Comparison of ENCODE assay signal across 10 mouse cellular contexts in the genomic region with DNA sequence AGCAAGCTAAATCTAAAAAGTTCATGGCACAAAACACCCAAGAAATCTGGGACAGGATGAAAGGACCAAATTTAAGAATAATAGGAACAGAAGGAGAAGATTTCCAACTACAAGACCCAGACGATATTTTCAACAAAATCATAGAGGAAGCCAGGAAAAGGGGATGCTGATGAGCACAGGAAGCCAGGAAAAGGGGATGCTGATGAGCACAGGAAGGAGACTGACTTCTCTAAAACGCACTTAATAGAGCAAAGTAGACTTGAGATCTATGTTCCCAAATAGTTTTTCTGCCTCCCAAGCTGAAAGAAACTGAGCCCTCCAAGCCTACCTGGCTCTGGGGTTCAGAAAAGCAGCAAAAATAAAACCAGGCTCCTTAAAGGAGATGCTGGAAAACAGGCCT. TPM values are rescaled to one million over a fixed set of nuclear protein-coding genes. Genes with fewer than 3 reads are reported as not detected.
A peak's percentile ranks its signal among the peaks of the same experiment; 100 is the strongest.
DNase-seq lines count a peak whose midpoint lies in the region; ATAC-seq lines count a peak whose summit lies in the region.
"Had no signal": no experiment of that assay in that cellular context is flagged by ENCODE, and none has a peak within 500 bp of the region (broad histone marks: within the 10 kb centered on the region; RNA-seq: fewer than 3 reads in every experiment).

No protein-coding gene starts in this region.

- H3K27me3 ChIP-seq in heart, embryonic 15.5 days, result no peaks in the 10 kb centered on the region
- H3K27me3 ChIP-seq in neural tube, embryonic 12.5 days (replicated peaks), result no peaks in the 10 kb centered on the region
- no peaks in the 10 kb centered on the region for H3K27me3 ChIP-seq in liver, embryonic 13.5 days

- H3K9me3 ChIP-seq in heart, embryonic 15.5 days (replicated peaks), result no peaks in the 10 kb centered on the region
- H3K9me3 ChIP-seq in neural tube, embryonic 12.5 days, result no peaks in the 10 kb centered on the region
- H3K9me3 ChIP-seq in liver, embryonic 13.5 days (replicated peaks), result no peaks in the 10 kb centered on the region

- no peak for ATAC-seq in heart, embryonic 15.5 days (replicated peaks; ENCODE audit: insufficient number of reproducible peaks, insufficient read depth, low FRiP score, low read depth)
- no peak for ATAC-seq in neural tube, embryonic 12.5 days (ENCODE audit: low FRiP score, low read depth)
- no peak for ATAC-seq in liver, embryonic 13.5 days (ENCODE audit: low read depth)
- no peak for ATAC-seq in inflammation-experienced regulatory T-cells, adult 6 months

- peak overlapping the region; percentile 88 for H3K4me2 ChIP-seq in heart, embryonic 15.5 days
- H3K4me2 ChIP-seq in neural tube, embryonic 12.5 days (replicated peaks), result peak overlapping the region; percentile 94
- peak overlapping the region; percentile 99; the same call in 1 of the 2 replicates for H3K4me2 ChIP-seq in liver, embryonic 13.5 days

- WGBS in heart, embryonic 15.5 days, result 38% methylated on average over 2 of the region's 2 CpGs
- 75% methylated on average over 2 of the region's 2 CpGs for WGBS in neural tube, embryonic 12.5 days
- WGBS in liver, embryonic 13.5 days (ENCODE audit: insufficient replicate concordance), result 27% methylated on average over 2 of the region's 2 CpGs

- intact Hi-C loops in heart, postnatal 10 days (cut with DNase I), result loop anchor here (5.0 kb wide), 1 partner anchor 120 kb away; a partner anchor contains a TSS

- H3K4me3 ChIP-seq in heart, embryonic 15.5 days, result peak overlapping the region; percentile 92
- H3K4me3 ChIP-seq in neural tube, embryonic 12.5 days, result no peak overlapping the region
- H3K4me3 ChIP-seq in liver, embryonic 13.5 days (replicated peaks), result no peak overlapping the region

- H3K27ac ChIP-seq in heart, embryonic 15.5 days, result peak overlapping the region; percentile 86
- H3K27ac ChIP-seq in neural tube, embryonic 12.5 days, result no peak overlapping the region
- H3K27ac ChIP-seq in liver, embryonic 13.5 days, result no peak overlapping the region; the same call in 1 of the 2 replicates

- H3K36me3 ChIP-seq in heart, embryonic 15.5 days, result no peaks in the 10 kb centered on the region
- H3K36me3 ChIP-seq in neural tube, embryonic 12.5 days, result 0 out of 2 replicates have a peak, but pooled peaks cover 3% of the 10 kb centered on the region
- no peaks in the 10 kb centered on the region for H3K36me3 ChIP-seq in liver, embryonic 13.5 days

- no peak overlapping the region for H3K9ac ChIP-seq in heart, embryonic 15.5 days
- no peak overlapping the region for H3K9ac ChIP-seq in neural tube, embryonic 12.5 days
- no peak overlapping the region; the same call in 1 of the 2 replicates for H3K9ac ChIP-seq in liver, embryonic 13.5 days

- DNase-seq in heart, postnatal 10 days, result no peak
- DNase-seq in neural tube, embryonic 10.5 days (ENCODE audit: extremely low spot score, low spot score), result no peak
- no peak for DNase-seq in liver, embryonic 13.5 days
- DNase-seq in cerebellum, postnatal 14 days, result no peak
- DNase-seq: cerebellum, adult 9-11 months; layer of hippocampus, adult 9-11 months; thymus, postnatal 14 days had no signal

- peaks cover 58% of the 10 kb centered on the region for H3K4me1 ChIP-seq in heart, embryonic 15.5 days (replicated peaks)
- peaks cover 31% of the 10 kb centered on the region for H3K4me1 ChIP-seq in neural tube, embryonic 12.5 days
- peaks cover 83% of the 10 kb centered on the region for H3K4me1 ChIP-seq in liver, embryonic 13.5 days (replicated peaks)

RNA-seq across cellular contexts. Expression of a gene that starts 2.8 kb away (rescaled TPM):
- polyA plus RNA-seq in heart, embryonic 15.5 days (2015; fragmentation: Nextera tagmentation; extraction: Ambion mirVana), result 37.9 and 53.4 TPM in 2 replicates
- 10 to 100 TPM; 87.4 to 89.9 TPM for total RNA-seq in heart, postnatal 10 days (2021)
- 77.6 and 85.3 TPM in 2 replicates for polyA plus RNA-seq in neural tube, embryonic 12.5 days (2016; fragmentation: Nextera tagmentation; extraction: Ambion mirVana)
- 5.3 and 7.0 TPM in 2 replicates for polyA plus RNA-seq in liver, embryonic 13.5 days (2015; fragmentation: Nextera tagmentation; extraction: Ambion mirVana)
- 1 to 10 TPM; 2.1 to 6.0 (median 5.9) TPM for polyA plus RNA-seq in inflammation-experienced regulatory T-cells, adult 6 months (2017; shearing (Covaris generic))
